22 mouse cellular contexts compared by ENCODE assay signal in genomic region chr5:68954696-68955095, GRCm38 (mm10).
A peak's percentile ranks its signal among the peaks of the same experiment; 100 is the strongest.
DNase-seq lines count a peak whose midpoint lies in the region; ATAC-seq and TF ChIP-seq lines count a peak whose summit lies in the region.
"Had no signal": no experiment of that assay in that cellular context is flagged by ENCODE, and none has a peak within 500 bp of the region (broad histone marks: within the 10 kb centered on the region; RNA-seq: fewer than 3 reads in every experiment).

No protein-coding gene starts in this region.

- H3K9ac ChIP-seq in embryonic facial prominence, embryonic 14.5 days (ENCODE audit: low read depth, low read length): no peak overlapping the region
- no peak overlapping the region for H3K9ac ChIP-seq in kidney, postnatal 0 days (ENCODE audit: low read depth, low read length)

- 52% methylated on average over 2 of the region's 2 CpGs for WGBS in embryonic facial prominence, embryonic 14.5 days
- WGBS in embryonic facial prominence, embryonic 10.5 days: 74% methylated on average over 2 of the region's 2 CpGs
- WGBS in kidney, postnatal 0 days: 52% methylated on average over 2 of the region's 2 CpGs
- 59% methylated on average over 2 of the region's 2 CpGs for WGBS in kidney, adult 2 months

- no peak for TF ChIP-seq CTCF in kidney, postnatal 0 days (IDR thresholded peaks at IDR 0.05; ENCODE audit: low read depth)
- no peak for TF ChIP-seq CTCF in kidney, adult 2 months (conservative IDR thresholded peaks at IDR 0.05; ENCODE audit: insufficient read depth, insufficient read length, low read depth, low read length)

- H3K27ac ChIP-seq in embryonic facial prominence, embryonic 14.5 days (replicated peaks; ENCODE audit: low read depth, low read length): no peak overlapping the region
- no peak overlapping the region for H3K27ac ChIP-seq in embryonic facial prominence, embryonic 10.5 days (replicated peaks)
- no peak overlapping the region for H3K27ac ChIP-seq in kidney, postnatal 0 days
- no peak overlapping the region for H3K27ac ChIP-seq in kidney, adult 2 months (ENCODE audit: insufficient read depth, low read depth, low read length)

- ATAC-seq in embryonic facial prominence, embryonic 14.5 days (ENCODE audit: low read depth): no peak
- ATAC-seq in kidney, postnatal 0 days (replicated peaks; ENCODE audit: low FRiP score, low read depth): no peak
- ATAC-seq: activated CD4-positive, CD25-positive, alpha-beta regulatory T cell, adult 4 months; CD4-positive, CD25-positive, alpha-beta regulatory T cell, adult 4 months; Patski had no signal

- no peaks in the 10 kb centered on the region for H3K27me3 ChIP-seq in embryonic facial prominence, embryonic 14.5 days (replicated peaks; ENCODE audit: control insufficient read depth, insufficient read depth, low read length)
- H3K27me3 ChIP-seq in embryonic facial prominence, embryonic 10.5 days (replicated peaks; ENCODE audit: low read depth, poor library complexity, severe bottlenecking): no peaks in the 10 kb centered on the region
- no peaks in the 10 kb centered on the region for H3K27me3 ChIP-seq in kidney, postnatal 0 days (ENCODE audit: insufficient read depth, low read length)
- H3K27me3 ChIP-seq in kidney, adult 2 months (replicated peaks; ENCODE audit: control insufficient read depth, insufficient read depth, low read length): no peaks in the 10 kb centered on the region
- H3K27me3 ChIP-seq: CH12.LX, Patski had no signal

- no peaks in the 10 kb centered on the region for H3K4me1 ChIP-seq in embryonic facial prominence, embryonic 14.5 days (ENCODE audit: control insufficient read depth, insufficient read depth, low read length)
- no peaks in the 10 kb centered on the region for H3K4me1 ChIP-seq in embryonic facial prominence, embryonic 10.5 days
- H3K4me1 ChIP-seq in kidney, postnatal 0 days (replicated peaks; ENCODE audit: insufficient read depth, low read length): no peaks in the 10 kb centered on the region
- no peaks in the 10 kb centered on the region for H3K4me1 ChIP-seq in kidney, adult 2 months (ENCODE audit: control insufficient read depth, insufficient read depth, low read length)

- no peak for TF ChIP-seq POLR2A in kidney, adult 2 months (IDR thresholded peaks at IDR 0.05; ENCODE audit: low read depth, low read length)

- H3K9me3 ChIP-seq in embryonic facial prominence, embryonic 14.5 days (ENCODE audit: control insufficient read depth, low read length): no peaks in the 10 kb centered on the region
- H3K9me3 ChIP-seq in embryonic facial prominence, embryonic 10.5 days: no peaks in the 10 kb centered on the region
- H3K9me3 ChIP-seq in kidney, postnatal 0 days (replicated peaks; ENCODE audit: low read length): no peaks in the 10 kb centered on the region
- H3K9me3 ChIP-seq: G1E had no signal

- no peak overlapping the region for H3K4me3 ChIP-seq in embryonic facial prominence, embryonic 14.5 days (ENCODE audit: low read depth, low read length)
- no peak overlapping the region for H3K4me3 ChIP-seq in embryonic facial prominence, embryonic 10.5 days
- no peak overlapping the region for H3K4me3 ChIP-seq in kidney, postnatal 0 days (replicated peaks; ENCODE audit: low read depth, low read length)
- H3K4me3 ChIP-seq in kidney, adult 2 months (ENCODE audit: insufficient read depth, low read depth, low read length): no peak overlapping the region

- H3K36me3 ChIP-seq in embryonic facial prominence, embryonic 14.5 days (ENCODE audit: control insufficient read depth, insufficient read depth, low read length): no peaks in the 10 kb centered on the region
- no peaks in the 10 kb centered on the region for H3K36me3 ChIP-seq in embryonic facial prominence, embryonic 10.5 days (replicated peaks)
- no peaks in the 10 kb centered on the region for H3K36me3 ChIP-seq in kidney, postnatal 0 days (ENCODE audit: insufficient read depth, low read length)
- no peaks in the 10 kb centered on the region for H3K36me3 ChIP-seq in kidney, adult 2 months (ENCODE audit: control insufficient read depth, insufficient read depth, low read length)
- H3K36me3 ChIP-seq: G1E had no signal

- peak; percentile 23 for DNase-seq in embryonic facial prominence, embryonic 14.5 days (ENCODE audit: low spot score)
- DNase-seq in embryonic facial prominence, embryonic 10.5 days (ENCODE audit: low spot score): no peak
- DNase-seq in kidney, postnatal 0 days (ENCODE audit: low spot score): peak; percentile 58
- no peak for DNase-seq in kidney, adult 2 months
- DNase-seq in Muller cell, postnatal 12 days (ENCODE audit: inconsistent ontology term): peak; percentile 63
- no peak for DNase-seq in layer of hippocampus, adult 9-10 months (ENCODE audit: low spot score)
- DNase-seq: adrenal gland, adult 2 months; adrenal gland, adult 8-10 months; adrenal gland, postnatal 10 days; adrenal gland, postnatal 14 days; adrenal gland, postnatal 25 days; adrenal gland, postnatal 36 days; B cell, adult 2 months; cerebellum, adult 11 months; cerebellum, adult 11-12 months; cerebellum, adult 18-20 months; cerebellum, adult 2 months had no signal

- H3K4me2 ChIP-seq in embryonic facial prominence, embryonic 14.5 days (ENCODE audit: low read depth, low read length): no peak overlapping the region
- H3K4me2 ChIP-seq in kidney, postnatal 0 days (ENCODE audit: low read length): no peak overlapping the region

Comparison
In these comparisons a context has a peak if more than half of its experiments do, and no peak if none do; other contexts are left out.
1. DNase-seq: peak in embryonic facial prominence, embryonic 14.5 days (single experiment), kidney, postnatal 0 days (single experiment) and Muller cell, postnatal 12 days (single experiment); none in embryonic facial prominence, embryonic 10.5 days (single experiment), kidney, adult 2 months (single experiment) and layer of hippocampus, adult 9-10 months (single experiment).